Mouse (Mus musculus) adrenal gland, postnatal 10 days (tissue): Measurements from ENCODE around the gene Tmem163. TPM values are rescaled to one million over a fixed set of nuclear protein-coding genes. Genes with fewer than 3 reads are reported as not detected.

Source experiments
- DNase-seq: peaks from one replicate; pipeline ENCODE4 v3.0.0; 2021; ENCODE audit warnings: mixed read lengths
- long read RNA-seq, 2 experiments: library from polyadenylated mRNA; stranded (forward); transcript quantifications; one replicate each; pipeline ENCODE4 v2.0.0; 2021
- total RNA-seq, 2 experiments: library from RNA; stranded (reverse); gene quantifications; 2 replicates each; pipeline ENCODE4 v1.2.3; 2021

Gene Tmem163
- under 1 TPM; 0.30 to 0.39 TPM for total RNA-seq
- long read RNA-seq, experiment 1, partial matches to known transcripts = 0 of 1 reads
- long read RNA-seq, experiment 1, other reads (novel, unspliced or antisense) = 0 of 1 reads
- long read RNA-seq, experiment 2 = 0 reads

- peak; percentile 54 for DNase-seq
Observed at GRCm38 (mm10) chr1:127679498-127680133, at the start of gene Tmem163. TSS of gene Tmem163 (minus strand) at chr1:127679548.

DNA sequence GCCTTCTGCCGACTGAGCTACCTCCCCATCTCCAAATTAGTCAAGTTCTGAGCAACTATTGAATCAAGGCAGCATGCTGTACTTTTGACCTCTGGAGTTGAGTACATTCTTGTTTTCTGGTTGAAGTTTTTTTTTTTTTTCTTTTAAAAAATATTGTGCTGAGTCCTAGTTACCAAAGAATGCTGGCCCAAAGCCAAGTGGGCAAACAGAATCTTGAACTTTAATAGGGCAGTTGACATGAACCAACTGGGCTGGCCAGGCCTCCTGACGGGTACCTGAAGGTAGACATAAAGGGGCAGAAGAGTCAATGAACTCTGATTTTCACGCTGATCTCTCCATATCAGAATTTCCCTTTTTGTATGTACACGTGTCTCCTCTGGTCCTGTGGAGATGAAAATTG is 49.7 kb upstream of the Tmem163 start, which contains the start of gene Acmsd:
Gene Acmsd (plus strand): TSS at position 318 of the 400 bp plus-strand sequence.
- peak; percentile 37 for DNase-seq

GRCm38 (mm10) chr1:127723596-127723995 is 44.2 kb upstream of the Tmem163 start:
- DNase-seq = no peak

GRCm38 (mm10) chr1:127718290-127718689 is 38.9 kb upstream of the Tmem163 start:
- no peak for DNase-seq

- DNase-seq = no peak
Observed at GRCm38 (mm10) chr1:127716441-127716840, 37.1 kb upstream of the Tmem163 start.

DNA sequence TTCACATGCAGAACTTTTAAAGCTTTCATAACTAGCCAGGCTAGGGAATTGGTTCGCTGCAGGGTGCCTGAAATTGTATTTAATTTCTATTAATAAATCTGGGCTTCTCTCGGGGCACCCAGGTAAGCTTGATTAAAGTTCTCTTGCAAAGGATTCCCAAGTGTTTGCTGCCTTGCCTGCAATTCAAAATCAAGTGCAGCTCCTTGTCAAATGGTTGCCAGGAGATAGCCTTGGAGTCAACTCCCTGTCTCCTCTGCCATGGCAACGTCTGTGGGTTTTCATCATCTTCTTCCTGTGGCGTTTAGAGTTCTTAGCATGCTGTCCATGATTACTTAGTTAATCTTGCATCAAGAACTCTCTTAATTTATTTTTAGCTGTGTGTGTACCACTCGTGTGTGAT is 26.9 kb upstream of the Tmem163 start:
- DNase-seq = no peak

GRCm38 (mm10) chr1:127702187-127702586 is 22.8 kb upstream of the Tmem163 start:
- DNase-seq = no peak

DNA sequence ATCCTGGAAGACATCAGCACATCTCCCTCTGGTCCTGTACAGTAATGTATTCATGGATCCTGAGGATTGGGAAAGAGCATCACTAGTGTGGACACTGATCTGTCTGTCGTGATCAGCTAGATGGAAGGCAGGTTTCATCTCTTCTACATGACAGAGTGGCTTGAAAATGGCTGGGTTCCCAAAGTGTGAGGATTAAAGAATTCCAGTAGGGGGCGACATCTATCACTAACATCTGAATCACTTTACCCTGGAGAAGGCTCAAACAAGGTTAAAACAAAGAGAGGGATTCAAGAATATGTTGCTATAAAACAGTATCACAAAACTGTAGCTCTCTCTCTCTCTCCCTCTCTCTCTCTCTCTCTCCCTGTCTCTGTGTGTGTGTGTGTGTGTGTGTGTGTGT is 17.2 kb upstream of the Tmem163 start:
- DNase-seq = no peak

- peak; percentile 48 for DNase-seq
Observed at GRCm38 (mm10) chr1:127677661-127678580, 1.4 kb downstream of the Tmem163 start.

GRCm38 (mm10) chr1:127677131-127677631 is 2.2 kb downstream of the Tmem163 start:
- peak; percentile 30 for DNase-seq

DNA sequence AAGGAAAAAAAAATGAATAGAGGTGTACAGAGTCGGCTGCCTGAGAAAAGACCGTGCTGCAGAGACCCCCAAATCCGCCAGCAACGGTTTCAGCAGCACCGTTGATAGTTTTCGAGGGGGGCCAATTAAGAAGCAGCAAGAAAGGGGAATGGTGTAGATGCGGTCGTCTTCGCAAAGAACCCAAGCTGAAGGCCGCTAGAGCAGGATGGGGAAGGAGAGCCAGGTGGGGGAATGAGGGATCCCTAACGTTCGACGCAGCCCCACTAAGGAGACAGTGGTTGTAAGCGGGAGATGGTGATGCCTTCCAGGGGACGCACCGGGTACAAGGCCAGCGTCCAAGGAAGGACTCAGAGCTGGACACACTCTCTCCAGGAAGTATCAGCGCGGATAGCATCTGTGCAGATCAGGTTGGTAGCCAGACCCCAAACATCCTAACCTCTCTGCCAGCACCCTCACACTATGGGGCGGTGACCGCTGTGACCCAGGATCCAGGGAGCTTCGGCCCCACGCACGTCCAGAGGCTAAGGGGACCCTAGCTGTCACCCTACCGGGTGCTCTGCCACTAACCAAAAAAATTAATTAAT is 2.7 kb downstream of the Tmem163 start:
- DNase-seq = no peak

DNA sequence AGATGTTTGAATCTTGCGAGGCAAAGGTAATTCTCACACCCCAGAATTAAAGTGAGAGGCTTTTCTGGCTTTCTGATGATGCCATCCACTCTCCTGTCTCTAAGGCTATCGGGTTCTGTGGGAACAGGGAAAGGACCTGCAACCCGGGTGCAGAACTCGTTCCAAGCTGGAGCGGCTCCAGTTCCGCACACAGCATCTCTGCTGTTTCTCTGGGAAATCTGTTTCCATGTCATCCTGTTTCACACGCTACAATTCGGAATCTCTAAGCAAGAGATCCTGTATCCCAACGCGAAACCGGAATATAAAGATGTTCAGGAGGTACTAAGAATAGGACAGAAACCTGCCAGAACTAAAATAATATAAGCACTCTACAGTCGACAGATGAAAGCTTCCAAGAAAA is 3.2 kb downstream of the Tmem163 start:
- no peak for DNase-seq

DNA sequence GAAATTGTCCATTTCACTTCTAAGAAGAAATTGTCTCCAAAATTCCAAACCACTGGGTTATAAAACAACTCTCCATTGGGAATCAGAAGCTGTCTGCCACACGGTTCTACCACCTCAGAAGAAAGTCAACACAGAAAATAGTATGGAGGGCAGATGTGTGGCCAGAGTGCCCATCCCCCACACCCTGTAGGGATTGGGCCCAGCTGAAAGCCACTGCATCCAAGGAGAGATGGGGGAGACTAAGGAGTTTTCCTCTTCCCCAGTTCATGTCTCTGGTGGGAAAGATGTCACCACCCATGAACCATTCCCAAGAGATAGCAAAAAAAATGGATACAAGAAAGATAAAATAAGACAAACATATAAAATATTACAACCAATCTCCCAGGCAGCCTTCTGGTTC is 4.1 kb downstream of the Tmem163 start:
- no peak for DNase-seq

DNA sequence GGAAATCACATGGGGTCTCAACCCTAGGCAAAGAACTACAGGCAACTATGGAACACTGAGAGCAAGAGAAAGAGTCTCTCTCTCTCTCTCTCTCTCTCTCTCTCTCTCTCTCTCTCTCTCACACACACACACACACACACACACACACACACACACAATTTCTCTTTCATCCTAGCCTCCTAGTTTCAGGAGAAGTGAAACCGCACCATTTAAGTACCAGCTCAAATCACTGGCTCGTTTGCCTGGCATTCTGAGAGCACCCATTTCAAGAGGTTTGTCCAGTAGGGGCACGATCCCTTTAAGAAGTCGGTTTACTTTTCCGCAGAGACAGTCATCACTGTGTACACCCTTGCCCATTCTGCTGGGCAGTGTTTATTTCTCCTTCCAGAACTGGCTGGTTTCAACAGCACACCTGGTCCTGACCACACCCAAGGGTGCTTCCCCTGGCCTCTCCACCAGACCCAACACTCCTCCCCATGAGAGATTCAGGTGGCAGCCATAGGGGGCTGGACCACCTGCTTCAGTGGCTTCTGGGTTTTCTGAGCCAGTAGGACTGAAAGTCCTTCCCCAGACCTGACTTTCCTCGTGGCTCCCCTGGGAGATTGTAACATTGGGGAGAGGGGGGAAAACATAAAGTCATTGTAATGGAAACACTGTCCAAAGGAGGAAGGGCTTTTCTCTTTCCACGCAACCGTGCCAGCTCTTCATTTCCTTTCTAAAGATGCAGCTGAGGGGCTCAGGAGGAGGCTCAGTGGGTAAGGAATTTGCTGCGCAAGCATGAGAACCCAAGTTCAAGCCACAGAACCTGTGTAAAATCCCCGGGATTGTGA is 5.9 kb downstream of the Tmem163 start:
- no peak for DNase-seq

DNA sequence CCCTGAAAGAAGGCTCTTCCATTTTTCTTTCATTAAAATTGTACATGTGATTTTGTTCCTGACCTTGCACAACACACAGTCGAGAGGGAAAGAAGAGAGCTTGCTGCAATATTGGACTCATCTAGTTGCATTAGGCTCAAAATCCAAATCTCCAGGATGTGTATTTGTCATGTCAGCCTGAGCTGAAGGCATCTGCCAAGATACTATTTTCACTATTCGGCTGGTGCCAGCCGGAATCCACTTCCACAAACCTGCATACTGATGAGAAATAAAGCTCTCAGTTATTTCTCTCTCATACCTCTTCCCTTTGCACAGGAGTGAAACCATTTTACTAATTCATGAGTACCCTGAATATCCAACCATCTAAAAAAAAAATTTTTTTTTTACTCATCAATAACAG is 11.2 kb downstream of the Tmem163 start:
- DNase-seq = no peak

DNA sequence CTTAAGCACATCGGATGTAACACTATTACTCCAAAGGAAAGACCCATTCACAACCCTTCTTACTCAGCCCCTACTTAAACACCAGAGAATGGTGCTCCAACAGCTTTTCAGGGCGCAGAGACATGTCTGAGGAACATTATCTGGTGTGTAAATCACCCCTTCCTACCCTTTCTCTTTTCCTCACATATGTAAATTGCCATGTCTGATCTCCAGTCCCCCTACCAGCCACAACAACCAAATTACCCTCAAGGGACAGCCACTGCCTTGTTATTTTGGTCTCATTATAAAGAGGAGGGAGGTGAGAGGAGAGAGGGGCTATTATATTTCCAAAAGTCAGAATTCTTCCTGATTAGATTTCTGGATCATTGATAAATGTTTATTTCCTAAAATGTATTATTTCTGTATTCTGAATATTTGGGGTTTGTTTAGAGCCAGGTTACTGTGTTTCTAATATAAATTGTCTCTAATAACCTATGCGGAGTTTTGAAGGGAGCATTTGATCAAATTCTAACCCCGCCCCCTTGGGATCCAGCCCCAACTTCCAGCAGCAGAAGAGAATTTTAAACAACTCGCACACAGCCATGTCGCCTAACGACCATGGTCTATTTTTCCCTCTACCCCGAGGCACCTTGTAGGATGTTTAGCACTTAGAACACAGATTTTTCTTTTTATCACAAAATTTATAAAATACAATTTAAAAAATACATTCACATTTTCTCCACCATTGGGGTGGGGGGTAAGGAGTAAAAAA is 12.1 kb downstream of the Tmem163 start:
- no peak for DNase-seq

DNA sequence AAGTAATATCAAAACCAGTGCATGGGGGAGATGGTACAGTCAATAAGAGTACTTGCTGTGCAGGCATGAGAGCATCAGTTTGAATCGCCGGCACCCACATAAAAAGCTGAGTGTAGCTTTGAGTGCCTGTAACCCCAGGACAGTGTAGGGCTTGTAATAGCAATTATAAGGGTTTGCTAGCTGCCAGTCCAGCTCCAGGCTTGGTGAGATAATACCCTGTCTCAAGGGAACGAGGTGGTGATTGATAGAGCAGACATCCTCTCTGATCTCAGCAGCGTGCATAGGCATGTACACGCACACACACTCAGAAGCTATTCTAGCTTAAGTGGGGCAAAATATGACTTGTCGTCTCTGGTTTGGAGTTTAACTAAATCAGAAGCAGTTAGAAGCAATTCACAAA is 13.1 kb downstream of the Tmem163 start:
- no peak for DNase-seq

- DNase-seq = no peak
Observed at GRCm38 (mm10) chr1:127662385-127663068, 16.8 kb downstream of the Tmem163 start.

DNA sequence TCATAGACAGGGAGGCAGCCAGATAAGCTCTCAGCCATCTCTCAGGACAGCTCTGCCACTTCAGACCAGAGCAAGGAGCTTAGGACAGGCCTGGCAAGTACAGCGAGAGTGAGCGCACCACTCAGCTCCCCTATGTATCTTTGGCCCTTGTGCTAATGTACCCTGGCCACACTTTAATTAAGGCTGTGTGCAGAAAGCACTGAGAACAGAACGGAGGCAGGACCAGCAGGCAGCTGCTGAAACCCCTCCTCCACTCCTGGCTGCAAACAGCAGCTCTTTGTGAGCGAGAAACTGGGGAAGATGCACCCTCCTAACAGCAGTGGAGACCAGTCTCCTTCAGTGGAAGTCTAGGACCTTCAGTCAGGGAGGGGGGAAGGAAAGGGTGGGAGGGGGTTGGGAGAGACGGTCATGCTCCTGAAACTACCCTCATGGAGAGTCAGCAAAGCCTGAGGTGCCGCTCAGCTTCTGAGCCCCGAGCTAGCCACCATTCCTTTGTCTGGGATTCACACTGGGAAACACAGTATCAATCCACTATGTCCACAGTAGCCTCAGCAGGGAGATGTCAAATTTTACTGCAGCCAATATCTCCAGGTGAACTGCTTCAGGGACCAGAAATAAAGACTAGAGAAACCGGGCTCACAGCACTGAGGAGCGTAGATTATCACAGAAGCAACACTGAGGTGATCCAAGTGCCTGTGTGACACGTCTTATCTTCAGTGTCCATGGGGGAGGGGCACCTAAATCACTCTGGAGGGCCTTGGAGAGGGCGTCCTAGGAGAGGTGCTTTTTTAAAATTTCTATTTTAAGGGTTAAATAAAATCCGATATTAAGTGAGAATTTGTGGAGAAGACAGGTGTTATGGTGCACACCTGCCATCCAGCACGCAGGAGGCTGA is 18.0 kb downstream of the Tmem163 start:
- no peak for DNase-seq
